Mouse (Mus musculus): ENCODE results near the gene Meiob. TPM values are rescaled to one million over a fixed set of nuclear protein-coding genes. Genes with fewer than 3 reads are reported as not detected.
A peak's percentile ranks its signal among the peaks of the same experiment; 100 is the strongest.

Gene Meiob
- 0.67 and 0.71 TPM in 2 replicates for total RNA-seq (2021)
- long read RNA-seq, experiment 1, partial matches to known transcripts = 1 of 1 reads
- long read RNA-seq, experiment 1, other reads (novel, unspliced or antisense) = 0 of 1 reads
- long read RNA-seq, experiment 2 = 0 reads

DNA sequence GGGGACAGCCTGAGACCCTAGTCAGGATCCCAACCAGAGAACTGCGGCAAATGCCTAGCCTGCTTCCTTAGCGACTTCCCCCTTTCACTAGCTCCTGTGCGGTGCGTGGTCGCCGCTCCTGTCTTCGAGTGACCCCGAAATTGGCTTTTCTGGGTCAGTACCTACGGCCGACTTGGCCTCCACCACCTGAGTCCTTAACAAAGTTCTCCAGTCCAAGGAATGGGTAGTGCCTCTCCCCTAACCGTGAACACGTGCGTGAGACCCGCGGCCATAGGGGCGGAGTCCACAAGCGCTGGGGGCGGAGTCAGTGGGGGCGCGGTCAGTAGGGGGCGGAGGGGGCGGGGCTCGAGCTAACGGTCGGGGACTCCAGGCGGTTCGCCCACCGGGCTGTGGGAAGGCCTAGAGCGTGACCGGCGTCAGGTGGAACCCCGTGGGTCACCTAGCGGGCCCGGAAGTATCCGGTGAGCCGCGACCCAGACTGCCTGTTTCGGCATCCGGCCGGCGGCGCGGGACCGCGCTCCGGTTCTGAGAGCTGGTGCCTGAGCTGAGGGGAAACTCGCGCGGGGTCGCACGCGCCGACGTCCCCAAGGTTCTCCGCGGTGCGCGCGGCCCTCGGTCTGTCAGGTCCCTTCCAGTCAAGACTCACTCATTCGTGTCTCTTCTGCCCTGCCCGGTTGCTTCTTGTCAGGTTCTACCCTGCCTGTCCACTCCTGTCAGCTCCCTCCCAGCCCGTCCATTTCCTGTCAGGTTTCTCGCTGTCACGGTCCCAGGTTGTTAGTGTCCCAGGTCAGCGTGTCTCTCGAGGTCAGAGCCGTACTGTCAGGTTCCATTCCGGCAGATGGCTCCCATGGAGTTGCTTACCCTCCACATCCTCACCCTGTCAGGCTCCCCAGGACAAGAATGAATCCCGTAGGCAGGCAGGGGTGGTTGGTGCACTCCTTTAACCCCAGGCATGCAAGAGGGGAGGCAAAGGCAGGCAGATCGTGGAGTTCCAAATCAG, at the start of gene Meiob:
TSS of gene Meiob (plus strand) at position 338 of the 1,000 bp plus-strand sequence.
- peak; percentile 86 for DNase-seq

- DNase-seq = no peak
These were observed 46.7 kb upstream of the Meiob start for GRCm38 (mm10) chr17:24757394-24757793.

- no peak for DNase-seq
These were observed 43.0 kb upstream of the Meiob start for GRCm38 (mm10) chr17:24761121-24761520.

DNA sequence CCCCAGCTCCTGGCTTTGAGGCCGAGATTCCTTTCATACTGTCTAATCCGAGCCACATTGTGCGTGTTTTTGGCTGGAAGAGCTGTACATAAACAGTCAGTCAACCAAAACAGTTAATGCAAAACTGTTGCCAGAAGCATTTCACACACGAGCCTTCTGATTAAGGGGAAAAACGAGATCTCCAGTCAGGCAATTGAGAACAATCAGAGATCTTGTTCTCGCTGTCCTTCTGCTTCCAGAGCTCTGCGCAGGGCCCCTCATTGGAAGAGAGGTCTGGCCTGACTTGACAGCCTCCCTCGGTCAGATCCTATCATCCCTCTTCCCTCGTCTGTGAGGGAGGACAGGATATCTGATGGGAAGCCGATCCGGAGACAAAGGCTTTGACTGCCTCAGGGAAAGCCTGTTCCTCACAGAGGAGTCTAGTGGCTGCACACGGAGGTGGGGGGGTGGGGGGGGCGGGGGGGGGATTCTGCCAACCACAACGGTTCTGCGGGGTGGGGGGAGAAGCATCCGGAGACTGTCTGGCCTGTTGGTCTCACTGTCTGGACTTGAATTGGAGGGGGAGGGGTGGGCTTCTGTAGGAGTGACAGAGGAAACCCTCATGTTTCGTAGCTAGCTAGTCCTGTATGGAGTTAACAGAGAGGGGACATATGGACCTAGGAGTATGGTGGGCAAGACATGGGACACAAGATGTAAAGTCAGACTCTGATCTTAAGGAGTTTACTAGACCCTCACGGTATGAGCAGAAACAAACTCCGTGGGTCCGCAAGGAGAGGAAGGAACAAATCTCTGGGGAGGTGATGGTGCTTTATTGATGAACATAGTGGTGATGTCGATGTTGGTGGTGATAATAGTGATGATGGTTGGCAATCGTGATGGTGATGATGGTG, 38.8 kb upstream of the Meiob start:
- peak; percentile 18 for DNase-seq

DNA sequence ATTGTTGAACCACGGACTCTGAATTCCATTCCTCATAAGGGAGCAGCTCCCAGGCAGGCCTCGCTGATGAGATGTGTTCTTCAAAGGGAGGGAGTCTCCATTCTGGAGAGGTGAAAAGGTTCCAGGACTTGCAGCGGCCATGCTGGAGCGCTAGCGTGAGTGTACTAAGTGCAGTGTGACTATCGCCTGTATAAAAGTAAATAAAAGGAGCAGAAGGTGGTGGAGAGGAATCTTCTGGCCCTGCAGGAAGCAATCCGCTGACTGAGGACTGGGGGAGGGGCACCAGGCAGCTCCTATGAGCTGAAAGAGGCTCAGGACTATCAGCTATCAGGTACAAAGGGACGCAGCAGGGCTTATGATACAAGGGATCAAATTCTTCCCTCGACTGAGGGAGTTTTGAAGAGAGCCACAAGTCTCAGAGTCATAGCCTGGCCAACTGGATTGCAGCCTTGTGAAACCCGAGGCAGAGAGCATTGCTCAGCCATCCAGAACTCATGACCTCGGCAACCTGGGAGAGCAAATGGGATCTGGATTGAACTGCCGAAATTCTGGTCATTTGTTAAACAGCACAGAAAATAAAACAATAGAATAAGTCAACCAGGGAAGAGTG, 37.7 kb upstream of the Meiob start:
- no peak for DNase-seq

DNA sequence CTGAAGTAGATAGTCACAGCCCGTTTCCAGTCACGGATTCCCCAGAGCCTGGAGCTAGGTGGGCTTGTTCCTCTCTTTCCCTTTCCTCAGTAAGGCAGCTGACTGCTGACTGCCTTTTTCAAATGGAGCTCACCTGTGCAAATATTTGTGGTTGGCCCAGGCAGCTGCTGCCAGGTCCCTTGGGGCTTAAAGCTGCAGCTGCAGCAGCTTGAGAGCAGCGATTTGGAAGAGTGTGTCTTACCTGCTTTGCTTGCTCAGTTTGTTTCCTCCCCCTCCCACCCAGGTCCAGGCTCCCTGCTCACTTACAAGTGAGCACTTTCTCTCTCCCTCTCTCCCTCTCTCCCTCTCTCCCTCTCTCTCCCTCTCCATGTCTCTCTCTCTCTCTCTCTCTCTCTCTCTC, 34.9 kb upstream of the Meiob start:
- DNase-seq = no peak

DNA sequence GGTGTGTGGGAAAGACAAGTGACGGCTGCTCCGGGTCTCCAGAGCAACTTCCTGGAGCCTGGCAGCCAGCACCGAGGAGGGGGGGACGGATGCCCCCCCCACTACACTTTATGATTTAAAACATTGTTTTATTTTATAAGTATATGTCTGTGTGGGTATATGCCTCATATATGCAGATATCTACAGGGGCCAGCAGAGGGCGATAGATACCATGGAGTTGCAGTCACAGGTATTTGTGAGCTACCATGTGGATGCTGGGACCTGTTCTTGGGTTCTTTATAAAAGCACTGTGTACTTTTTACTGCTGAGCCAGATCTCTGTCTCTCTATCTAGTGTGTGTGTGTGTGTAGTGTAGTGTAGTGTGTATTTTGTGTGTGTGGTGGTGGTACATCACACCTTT, 30.8 kb upstream of the Meiob start:
- DNase-seq = no peak

DNA sequence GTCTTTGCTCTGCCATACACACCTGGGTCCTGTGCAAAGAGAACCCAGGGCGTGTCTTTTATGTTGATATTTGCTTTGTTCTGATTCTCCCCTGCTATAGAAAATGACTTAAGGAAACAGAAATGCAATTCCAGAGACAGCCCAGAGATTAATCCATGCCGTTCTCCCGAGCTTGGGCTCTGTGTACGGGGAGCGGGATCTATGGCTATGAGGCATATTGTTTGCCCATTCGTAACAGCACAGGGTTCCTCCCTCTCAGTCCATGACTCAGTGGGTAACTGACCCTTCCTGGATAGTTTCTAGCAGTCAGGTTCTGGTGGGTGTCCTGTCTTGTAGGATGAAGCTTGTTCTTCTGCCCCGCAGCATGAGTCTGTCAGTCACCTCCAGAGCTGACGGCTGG, 28.9 kb upstream of the Meiob start:
- DNase-seq = no peak

DNA sequence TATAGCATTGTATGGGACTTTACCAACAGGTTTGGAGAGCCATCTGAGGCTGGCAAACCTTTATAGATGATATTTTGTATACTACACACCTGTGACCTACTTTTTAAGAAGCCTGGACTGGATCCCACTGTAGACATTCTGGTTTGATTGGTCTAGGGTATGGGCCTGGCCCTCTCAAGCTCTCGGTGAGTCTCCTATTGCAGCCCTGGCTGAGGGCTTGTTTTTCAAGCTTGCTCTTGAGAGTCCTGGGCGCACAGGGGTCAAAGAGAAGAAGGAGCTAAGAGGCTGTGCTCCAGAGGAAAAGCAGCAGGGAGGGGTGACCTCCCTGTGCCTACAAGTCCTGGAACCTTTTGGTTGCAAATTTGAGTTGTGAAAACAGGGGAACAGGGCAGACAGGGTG, 27.0 kb upstream of the Meiob start:
- no peak for DNase-seq

GRCm38 (mm10) chr17:24780821-24781220, 23.3 kb upstream of the Meiob start:
- DNase-seq = no peak

DNA sequence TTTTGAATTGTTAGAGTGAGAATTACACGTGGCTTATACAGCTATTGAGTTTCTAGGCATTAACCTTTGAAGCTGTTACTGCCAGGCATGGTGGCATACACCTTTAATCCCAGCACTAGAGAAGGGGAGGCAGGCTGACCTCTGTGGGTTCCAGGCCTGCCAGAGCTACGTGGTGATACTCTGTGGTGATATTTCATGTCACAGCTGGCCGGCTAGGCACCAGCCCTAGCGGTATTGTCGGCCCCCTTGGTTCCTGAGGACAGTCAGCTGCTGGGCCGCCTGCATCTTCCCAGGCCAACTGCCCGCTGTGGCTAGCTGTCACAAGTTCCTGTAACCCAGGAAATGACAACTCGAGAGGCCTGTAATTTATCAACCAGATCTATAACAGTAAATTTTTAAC, 11.9 kb upstream of the Meiob start:
- no peak for DNase-seq

GRCm38 (mm10) chr17:24794791-24795190, 9.3 kb upstream of the Meiob start:
- peak; percentile 52 for DNase-seq

DNA sequence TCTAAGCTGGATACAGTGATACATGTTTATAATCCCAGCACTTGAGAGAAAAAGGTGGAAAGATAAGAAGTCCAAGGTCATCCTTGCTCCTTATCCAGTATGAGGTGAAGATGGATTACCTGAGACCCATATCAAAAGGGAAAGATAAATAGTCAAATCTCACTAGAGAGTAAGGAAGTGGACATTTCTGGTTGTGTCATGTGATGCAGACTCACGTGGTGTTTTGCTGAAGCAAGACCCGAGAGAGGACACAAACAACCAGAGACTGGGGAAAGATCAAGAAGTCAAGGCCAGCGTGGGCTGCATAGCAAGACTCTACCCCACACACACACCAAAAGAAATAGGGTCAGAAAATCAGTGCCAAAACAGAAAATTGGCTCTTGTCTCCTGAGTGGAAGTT, 7.1 kb upstream of the Meiob start:
- DNase-seq = no peak

DNA sequence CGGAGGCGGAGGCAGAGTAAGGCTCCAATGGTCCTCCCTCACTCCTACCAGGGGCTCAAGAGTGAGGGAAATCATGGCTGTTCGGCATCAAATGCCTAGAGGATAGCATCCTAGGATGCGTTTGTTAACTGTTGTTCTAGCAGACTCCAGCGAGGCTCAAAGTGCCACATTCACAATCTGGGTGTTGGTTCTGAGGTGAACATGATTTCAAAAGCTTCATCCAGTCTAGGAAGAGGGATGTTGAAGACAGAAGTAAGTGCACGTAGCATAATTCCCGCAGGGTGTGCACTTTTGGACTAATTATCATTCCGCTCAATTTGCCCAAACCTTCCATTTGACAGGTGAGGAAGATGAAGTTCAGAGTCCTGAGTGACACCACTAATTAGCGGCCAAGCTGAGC, 5.9 kb upstream of the Meiob start:
- DNase-seq = no peak

DNA sequence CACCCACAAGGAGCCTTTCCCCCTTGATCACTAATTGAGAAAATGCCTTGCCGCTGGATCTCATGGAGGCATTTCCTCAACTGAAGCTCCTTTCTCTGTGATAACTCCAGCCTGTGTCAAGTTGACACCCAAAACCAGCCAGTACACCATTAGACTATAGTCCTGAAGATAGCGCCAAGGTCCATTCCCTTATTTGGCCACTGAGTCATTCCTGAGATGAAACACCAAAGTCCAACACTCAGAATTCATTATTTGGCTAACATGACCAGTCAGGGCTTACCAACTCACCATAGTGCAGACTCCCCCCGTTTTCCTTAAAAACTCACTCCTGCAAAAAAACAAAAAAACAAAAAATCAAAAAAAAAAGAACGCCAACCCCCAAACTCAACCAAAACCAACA, 4.6 kb upstream of the Meiob start:
- DNase-seq = no peak

DNA sequence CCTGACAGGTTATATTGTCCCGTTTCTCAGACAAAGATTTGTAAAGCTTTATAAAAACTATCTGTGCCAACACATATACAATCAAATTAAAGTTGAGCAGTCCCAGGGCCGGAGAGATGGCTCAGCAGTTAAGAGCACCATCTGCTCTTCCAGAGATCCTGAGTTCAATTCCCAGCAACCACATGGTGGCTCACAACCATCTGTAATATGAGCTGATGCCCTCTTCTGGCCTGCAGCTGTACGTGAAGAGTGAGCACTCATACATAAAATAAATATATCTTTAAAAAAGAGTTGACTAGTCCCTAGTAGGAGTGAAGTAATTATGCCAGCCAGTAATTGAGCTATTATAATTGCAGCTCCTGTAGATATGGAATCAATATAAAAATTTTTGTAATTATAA, 3.6 kb upstream of the Meiob start:
- no peak for DNase-seq

DNA sequence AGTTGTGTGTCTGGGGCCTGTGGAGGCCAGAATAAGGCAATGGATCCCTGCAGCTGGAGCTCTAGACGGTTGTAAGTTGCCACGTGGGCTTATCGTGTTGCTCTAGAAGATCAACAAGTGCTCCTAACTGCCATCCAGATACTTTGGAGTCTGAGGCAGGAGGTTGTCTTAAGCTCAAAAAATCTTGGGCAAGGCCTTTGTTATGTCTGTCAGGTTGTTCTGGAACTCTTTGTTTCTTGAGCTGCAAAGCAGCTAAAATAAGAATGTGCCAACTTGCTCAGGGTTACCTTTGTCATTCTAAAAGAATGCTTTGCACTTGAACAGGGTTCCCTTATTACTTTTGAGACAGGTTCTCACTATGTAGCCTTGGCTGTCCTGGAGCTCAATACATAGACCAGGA, 7.1 kb downstream of the Meiob start:
- no peak for DNase-seq

- DNase-seq = no peak
These were observed 8.1 kb downstream of the Meiob start for GRCm38 (mm10) chr17:24812215-24812614.

DNA sequence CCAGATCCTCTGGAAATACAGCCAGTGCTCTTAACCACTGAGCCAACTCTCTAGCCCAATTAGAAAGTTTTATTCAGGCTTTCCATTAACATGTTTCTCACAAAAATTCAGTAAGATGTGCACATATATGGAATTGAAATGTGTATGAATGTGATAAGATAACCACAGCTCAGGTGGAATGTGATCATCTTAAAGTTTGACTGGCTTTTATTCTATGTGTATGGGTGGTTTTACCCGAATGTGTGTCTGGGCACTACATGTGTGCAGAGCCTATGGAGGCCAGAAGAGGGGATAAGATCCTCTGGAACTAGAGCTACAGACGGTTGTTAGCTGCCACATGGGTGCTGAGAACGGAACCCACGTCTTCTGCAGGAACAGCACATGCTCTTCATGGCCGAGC, 11.2 kb downstream of the Meiob start:
- DNase-seq = no peak

- DNase-seq = no peak
These were observed 13.4 kb downstream of the Meiob start for GRCm38 (mm10) chr17:24817503-24817902.

- DNase-seq = peak; percentile 18
These were observed 14.1 kb downstream of the Meiob start for GRCm38 (mm10) chr17:24818172-24818571.

DNA sequence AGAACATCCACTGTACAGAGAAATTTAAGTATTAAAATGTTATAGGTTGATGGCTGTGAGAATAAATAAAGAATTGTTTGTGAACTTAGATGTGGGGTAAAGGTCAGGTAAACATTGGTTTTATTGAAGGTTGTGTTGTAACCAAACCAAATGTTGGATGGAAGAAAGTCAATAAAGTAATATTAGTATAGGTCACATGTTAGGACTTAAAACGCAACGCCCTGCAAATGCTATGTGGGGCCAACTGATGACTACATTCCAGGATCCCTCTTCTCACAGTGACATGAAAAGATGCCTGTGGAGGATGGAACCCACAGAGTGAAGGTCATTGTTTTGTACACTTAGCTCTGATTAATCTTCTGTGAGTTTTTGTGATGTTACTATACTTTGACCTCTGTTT, 15.4 kb downstream of the Meiob start:
- DNase-seq = no peak

Measured in adrenal gland, postnatal 14 days (tissue).